Mouse (Mus musculus) CH12.LX (cell line): Measurements from ENCODE around the gene Bicdl1. TPM values are rescaled to one million over a fixed set of nuclear protein-coding genes. Genes with fewer than 3 reads are reported as not detected.

ENCODE experiments used
- DNase-seq: peaks from one replicate; pipeline ENCODE4 v3.0.0-alpha.2; 2013; ENCODE audit errors: extremely low read depth
- H3K27ac ChIP-seq: 2 replicates; pipeline ENCODE4 v1.5.1; 2012; ENCODE audit warnings: low read depth, mild to moderate bottlenecking, control low read depth, moderate library complexity; ENCODE audit not compliant: insufficient read depth
- H3K27me3 ChIP-seq: replicated peaks from 2 replicates; pipeline ENCODE3; 2012; ENCODE audit warnings: inconsistent platforms
- H3K36me3 ChIP-seq, 2 experiments: replicated peaks in 1 of 2; 2 replicates each; pipeline versions ENCODE3 to v1.6.1; 2012; ENCODE audit warnings: inconsistent platforms in 1 of 2, low read length in 1 of 2, mild to moderate bottlenecking in 1 of 2, mixed read lengths in 1 of 2, moderate library complexity in 1 of 2; ENCODE audit not compliant: control insufficient read depth in 1 of 2, insufficient read depth in 1 of 2
- H3K4me1 ChIP-seq, 2 experiments: 2 replicates each; pipeline ENCODE4 v1.6.1; 2012; ENCODE audit warnings: inconsistent platforms in 1 of 2, moderate library complexity in 1 of 2; ENCODE audit not compliant: insufficient read depth in 2 of 2, control insufficient read depth in 1 of 2
- H3K4me2 ChIP-seq: 2 replicates; pipeline ENCODE4 v1.6.1; 2012; ENCODE audit warnings: low read depth, mild to moderate bottlenecking, control low read depth; ENCODE audit not compliant: poor library complexity, insufficient read depth, severe bottlenecking
- H3K4me3 ChIP-seq, 3 experiments: fragments of 150-350 bp in 1 of 3; sonication (generic) in 1 of 3; replicated peaks in 1 of 3; 2 replicates each; pipeline versions ENCODE3 to v1.5.1; 2011 to 2012; ENCODE audit warnings: low read depth in 2 of 3, low read length in 2 of 3, mild to moderate bottlenecking in 2 of 3, moderate library complexity in 2 of 3, control low read depth in 1 of 3, improper control_type of control experiment in 1 of 3, inconsistent platforms in 1 of 3, mixed read lengths in 1 of 3; ENCODE audit not compliant: poor library complexity in 1 of 3
- H3K79me2 ChIP-seq: replicated peaks from 2 replicates; pipeline ENCODE4 v1.6.1; 2012; ENCODE audit warnings: mild to moderate bottlenecking, moderate library complexity; ENCODE audit not compliant: control insufficient read depth, poor library complexity, insufficient read depth, severe bottlenecking; ENCODE audit errors: extremely low read depth
- H3K9ac ChIP-seq: 2 replicates; pipeline ENCODE4 v1.6.1; 2012; ENCODE audit warnings: low read depth, mild to moderate bottlenecking, control low read depth, moderate library complexity; ENCODE audit not compliant: insufficient read depth
- H3K9me3 ChIP-seq: replicated peaks from 2 replicates; pipeline ENCODE3; 2012; ENCODE audit warnings: low read length, inconsistent platforms, mixed read lengths
- CHD2 ChIP-seq: IDR thresholded peaks from 2 replicates; pipeline ENCODE4 v1.6.1; 2011; ENCODE audit warnings: low read length, improper control_type of control experiment
- CTCF ChIP-seq, 2 experiments: IDR thresholded peaks in 1 of 2; conservative IDR thresholded peaks in 1 of 2; 2 replicates each; pipeline ENCODE4 v1.5.1; 2011 to 2012; ENCODE audit warnings: low read depth in 2 of 2, low read length in 2 of 2, improper control_type of control experiment in 1 of 2, inconsistent platforms in 1 of 2, mild to moderate bottlenecking in 1 of 2, moderate library complexity in 1 of 2
- E2F4 ChIP-seq: IDR thresholded peaks from 2 replicates; pipeline ENCODE4 v1.6.1; 2011; ENCODE audit warnings: low read depth, low read length, improper control_type of control experiment; ENCODE audit not compliant: insufficient replicate concordance
- EP300 ChIP-seq: IDR thresholded peaks from 2 replicates; pipeline ENCODE4 v1.6.1; 2011; ENCODE audit warnings: low read length, improper control_type of control experiment
- JUN ChIP-seq: IDR thresholded peaks from 2 replicates; pipeline ENCODE4 v1.6.1; 2011; ENCODE audit warnings: low read depth, mild to moderate bottlenecking, low read length, improper control_type of control experiment, moderate library complexity; ENCODE audit not compliant: insufficient read depth
- MAFK ChIP-seq: IDR thresholded peaks from 2 replicates; pipeline ENCODE4 v1.6.1; 2011; ENCODE audit warnings: low read length, improper control_type of control experiment; ENCODE audit not compliant: insufficient replicate concordance
- MAX ChIP-seq: IDR thresholded peaks from 2 replicates; pipeline ENCODE4 v1.6.1; 2011; ENCODE audit warnings: low read length, improper control_type of control experiment
- PAX5 ChIP-seq: IDR thresholded peaks from 2 replicates; pipeline ENCODE4 v1.6.1; 2012; ENCODE audit warnings: low read length, inconsistent platforms, mixed read lengths
- RAD21 ChIP-seq: IDR thresholded peaks from 2 replicates; pipeline ENCODE4 v1.6.1; 2011; ENCODE audit warnings: low read depth, mild to moderate bottlenecking, low read length, improper control_type of control experiment, moderate library complexity
- SIN3A ChIP-seq: IDR thresholded peaks from 2 replicates; pipeline ENCODE4 v1.6.1; 2012; ENCODE audit warnings: low read length, improper control_type of control experiment, inconsistent platforms
- SMC3 ChIP-seq: IDR thresholded peaks from 2 replicates; pipeline ENCODE4 v1.6.1; 2011; ENCODE audit warnings: low read depth, low read length, improper control_type of control experiment
- USF2 ChIP-seq: conservative IDR thresholded peaks from 2 replicates; pipeline ENCODE4 v1.6.1; 2011; ENCODE audit warnings: low read depth, low read length, improper control_type of control experiment
- ZC3H11A ChIP-seq: IDR thresholded peaks from 2 replicates; pipeline ENCODE4 v1.6.1; 2012; ENCODE audit warnings: low read depth, mild to moderate bottlenecking, inconsistent platforms, low read length, improper control_type of control experiment
- ZMIZ1 ChIP-seq: IDR thresholded peaks from 2 replicates; pipeline ENCODE4 v1.6.1; 2012; ENCODE audit warnings: low read depth, mild to moderate bottlenecking, inconsistent platforms, low read length, improper control_type of control experiment
- ZNF384 ChIP-seq: IDR thresholded peaks from 2 replicates; pipeline ENCODE4 v1.6.1; 2012; ENCODE audit warnings: low read depth, low read length, improper control_type of control experiment, inconsistent platforms
- dilution Hi-C: fragments of 300-500 bp; cut with MboI; formaldehyde crosslinking; loops from 2 replicates; pipeline ENCODE4 v1.14.3; 2020; ENCODE audit warnings: low sequenced_read_pairs; ENCODE audit not compliant: extremely low pct_unique_long_range_greater_than_20kb, extremely low pct_ligation_motif_present
- in situ Hi-C: fragments of 300-500 bp; cut with MboI; formaldehyde crosslinking; loops from 3 replicates; pipeline ENCODE4 v1.14.3; 2019; ENCODE audit warnings: low sequenced_read_pairs, low pct_ligation_motif_present, low pct_unique_long_range_greater_than_20kb, mixed read lengths
- polyA plus RNA-seq: library from polyadenylated mRNA; unstranded; fragments of >175 nt; gene quantifications from 2 replicates; pipeline ENCODE4 v1.2.1, GENCODE M21; 2012; ENCODE audit warnings: low read depth; ENCODE audit not compliant: insufficient read length
- total RNA-seq, 2 experiments: library from RNA; depleted of rRNA; stranded (reverse); fragments of 300-350 nt in 1 of 2; fragments of >200 nt in 1 of 2; gene quantifications; 2 replicates each; pipeline ENCODE4 v1.2.3; 2012 to 2014

Bicdl1 gene
- total and polyA plus RNA-seq, 3 experiments, result 1.9 to 3.5 (median 2.3) TPM

DNA sequence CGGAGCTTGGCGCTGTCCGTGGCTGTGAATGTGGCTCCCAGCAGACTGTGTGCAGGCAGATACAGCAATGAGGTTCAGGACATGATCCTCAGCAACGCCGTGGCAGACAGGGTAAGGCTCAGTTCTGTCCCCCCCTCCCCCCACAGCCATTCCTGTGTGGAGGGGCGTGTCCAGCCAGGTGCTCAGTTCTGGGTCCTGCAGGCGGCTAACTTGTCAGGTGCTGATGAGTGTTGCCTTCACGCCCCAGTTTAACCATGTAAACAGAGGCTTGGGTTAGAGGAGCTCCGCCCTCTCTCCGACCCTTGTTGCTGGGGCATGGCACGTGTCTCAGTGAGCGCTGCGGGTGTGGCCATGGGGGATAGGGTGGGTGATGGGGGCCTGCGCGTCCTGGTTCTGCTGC is 111.7 kb downstream of the Bicdl1 start:
- in situ Hi-C loops (no loop called here), dilution Hi-C loops (no loop called here)
- peaks cover 6 to 18% of the 10 kb centered on the region in 2 experiments; a peak in 3 of 4 replicates for H3K4me1 ChIP-seq
- DNase-seq, result no peak
- TF ChIP-seq MAFK (no peak), EP300 (no peak), PAX5 (no peak), CHD2 (no peak), ZMIZ1 (no peak), E2F4 (no peak), ZNF384 (no peak), SIN3A (no peak), JUN (no peak), MAX (no peak), CTCF (conservative IDR thresholded peaks at IDR 0.05 in 1 of 2, IDR thresholded peaks at IDR 0.05 in 1 of 2; ENCODE audit: low read depth in 2 of 2, low read length in 2 of 2) (no peak)
- no peaks in the 10 kb centered on the region for H3K79me2 ChIP-seq
- no peak overlapping the region for H3K4me2 ChIP-seq
- H3K27me3 ChIP-seq, result no peaks in the 10 kb centered on the region
- no peak overlapping the region for H3K27ac ChIP-seq
- peaks cover 72 to 83% of the 10 kb centered on the region in 2 experiments for H3K36me3 ChIP-seq
- no peak overlapping the region for H3K9ac ChIP-seq
- no peak overlapping the region for H3K4me3 ChIP-seq
- no peaks in the 10 kb centered on the region for H3K9me3 ChIP-seq

DNA sequence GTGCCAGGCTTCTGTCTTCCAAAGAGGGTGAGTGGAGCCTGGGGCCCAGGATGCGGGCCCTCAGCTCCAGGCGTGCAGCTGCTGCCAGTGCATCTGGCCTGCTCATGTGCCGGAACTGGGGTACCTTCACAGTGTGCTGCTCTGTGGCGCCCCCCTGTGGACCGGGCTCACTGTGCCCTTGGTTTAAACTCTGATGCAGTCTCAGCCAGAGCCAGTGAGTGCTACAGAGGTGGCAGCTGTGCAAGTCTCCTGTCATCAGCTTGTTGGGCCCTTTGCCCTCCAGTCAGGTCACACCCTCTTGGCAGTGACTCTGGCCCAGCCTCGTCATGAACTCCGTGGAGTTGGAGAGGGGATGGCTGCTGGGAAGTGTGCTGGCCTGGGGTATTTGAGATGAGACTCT is 116.5 kb downstream of the Bicdl1 start:
- Histone ChIP-seq H3K79me2 (no peaks in the 10 kb centered on the region), H3K4me1 (no peaks in the 10 kb centered on the region), H3K27me3 (no peaks in the 10 kb centered on the region), H3K4me2 (no peak overlapping the region), H3K9me3 (no peaks in the 10 kb centered on the region), H3K4me3 (no peak overlapping the region), H3K27ac (no peak overlapping the region), H3K36me3 (peaks cover 97 to 100% of the 10 kb centered on the region in 2 experiments), H3K9ac (no peak overlapping the region)
- peak; percentile 36 for TF ChIP-seq SMC3
- no peak for TF ChIP-seq USF2
- TF ChIP-seq RAD21, result peak; percentile 3
- peak; percentile 24 to 58; a peak in 3 of 4 replicates for TF ChIP-seq CTCF (conservative IDR thresholded peaks at IDR 0.05 in 1 of 2, IDR thresholded peaks at IDR 0.05 in 1 of 2; ENCODE audit: low read depth in 2 of 2, low read length in 2 of 2)
- DNase-seq, result no peak
- in situ Hi-C loops, result loop anchor here (5.0 kb wide), 1 partner anchor 38 kb away; no protein-coding TSS in a partner anchor
- dilution Hi-C loops, result no loop called here

- H3K79me2 ChIP-seq, result no peaks in the 10 kb centered on the region
- no peak for TF ChIP-seq SMC3
- no peak for TF ChIP-seq ZC3H11A
- H3K4me2 ChIP-seq, result no peak overlapping the region
- dilution Hi-C loops (no loop called here), in situ Hi-C loops (loop anchor here (5.0 kb wide), 1 partner anchor 36 kb away; no protein-coding TSS in a partner anchor)
- no peak overlapping the region for H3K4me3 ChIP-seq
- H3K36me3 ChIP-seq, result peaks cover 96 to 100% of the 10 kb centered on the region in 2 experiments
- no peak overlapping the region for H3K27ac ChIP-seq
- no peak overlapping the region for H3K9ac ChIP-seq
- no peak for DNase-seq
- H3K27me3 ChIP-seq, result no peaks in the 10 kb centered on the region
- no peaks in the 10 kb centered on the region for H3K9me3 ChIP-seq
- H3K4me1 ChIP-seq, result no peaks in the 10 kb centered on the region
Measured at GRCm38 (mm10) chr5:115613332-115613731, 118.1 kb downstream of the Bicdl1 start.
